Mouse (Mus musculus) lung, postnatal 10 days (tissue): Measurements from ENCODE around the gene Aldh1l1.

ENCODE experiments used
- DNase-seq: peaks from one replicate; pipeline ENCODE4 v3.0.0; 2021

Aldh1l1 gene

DNA sequence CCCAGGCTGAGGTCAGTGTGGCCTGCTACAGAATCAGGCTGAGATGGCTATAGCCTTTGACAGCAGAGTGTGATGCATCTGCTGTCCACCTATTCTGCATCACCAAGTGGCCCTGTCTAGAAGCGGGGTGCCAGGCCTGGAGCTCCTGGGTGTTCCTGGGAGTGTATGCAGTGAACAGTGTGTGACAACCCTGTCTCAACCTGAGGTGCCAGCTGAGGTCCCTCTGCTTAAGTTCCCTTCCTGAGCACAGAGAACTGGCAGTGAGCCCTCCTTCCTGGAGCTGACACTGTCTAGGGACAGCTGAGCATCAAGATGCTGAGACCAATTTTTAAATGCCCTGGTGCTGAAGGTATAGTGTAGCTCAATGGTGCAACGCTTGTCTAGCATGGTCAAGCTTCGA lies 13.5 kb upstream of the Aldh1l1 start:
- DNase-seq = no peak

DNA sequence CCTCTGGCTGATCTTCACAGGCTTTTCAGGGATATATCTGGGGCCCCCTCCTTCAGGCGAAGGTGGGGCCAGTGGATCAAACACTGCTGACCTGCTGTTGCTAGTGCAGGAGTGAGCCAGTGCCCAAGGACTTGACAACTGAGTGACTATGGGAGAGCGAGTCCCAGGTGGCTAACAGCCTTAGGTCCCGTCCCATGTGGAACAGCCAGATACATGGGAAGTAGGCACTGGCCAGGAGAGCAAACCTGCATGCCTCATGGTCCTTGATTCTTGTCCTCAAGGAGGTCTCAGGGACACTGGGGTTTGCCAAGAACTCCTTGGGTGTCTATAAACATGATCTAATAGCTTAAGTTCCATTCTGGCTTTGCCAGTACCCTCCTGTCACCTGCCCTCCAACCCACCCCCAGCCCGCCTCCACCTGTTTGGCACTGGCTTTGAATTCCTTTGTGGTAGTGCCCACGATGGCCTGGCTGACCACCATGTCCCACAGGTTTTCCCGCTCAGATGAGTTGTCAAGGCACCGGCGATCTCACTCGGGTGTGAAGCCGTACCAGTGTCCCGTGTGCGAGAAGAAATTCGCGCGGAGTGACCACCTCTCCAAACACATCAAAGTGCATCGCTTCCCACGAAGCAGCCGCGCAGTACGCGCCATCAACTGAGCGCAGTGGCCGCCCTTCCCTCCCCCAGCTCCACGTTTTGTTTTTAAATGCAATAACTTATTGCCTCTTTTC lies 12.4 kb upstream of the Aldh1l1 start:
- DNase-seq = no peak

DNA sequence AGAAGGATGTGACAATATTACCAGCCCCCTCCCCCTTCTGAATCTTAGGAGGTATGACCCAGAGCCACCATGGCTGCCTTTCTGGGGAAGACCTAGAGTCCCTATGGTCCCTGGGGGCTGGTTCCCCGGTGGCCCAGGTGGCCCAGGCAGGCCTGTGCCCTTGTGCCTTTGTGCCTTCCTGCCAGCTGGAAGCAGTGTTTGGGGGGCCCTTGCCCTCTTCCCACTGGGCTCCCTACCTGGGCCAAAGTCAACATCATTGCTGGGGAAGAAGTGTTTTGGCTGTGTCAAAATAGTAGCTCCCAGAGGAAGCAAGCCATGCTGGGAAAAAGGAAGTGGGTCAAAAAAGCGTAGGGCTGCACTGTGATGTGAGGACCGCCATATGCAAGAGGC lies 11.9 kb upstream of the Aldh1l1 start:
- DNase-seq = no peak

DNA sequence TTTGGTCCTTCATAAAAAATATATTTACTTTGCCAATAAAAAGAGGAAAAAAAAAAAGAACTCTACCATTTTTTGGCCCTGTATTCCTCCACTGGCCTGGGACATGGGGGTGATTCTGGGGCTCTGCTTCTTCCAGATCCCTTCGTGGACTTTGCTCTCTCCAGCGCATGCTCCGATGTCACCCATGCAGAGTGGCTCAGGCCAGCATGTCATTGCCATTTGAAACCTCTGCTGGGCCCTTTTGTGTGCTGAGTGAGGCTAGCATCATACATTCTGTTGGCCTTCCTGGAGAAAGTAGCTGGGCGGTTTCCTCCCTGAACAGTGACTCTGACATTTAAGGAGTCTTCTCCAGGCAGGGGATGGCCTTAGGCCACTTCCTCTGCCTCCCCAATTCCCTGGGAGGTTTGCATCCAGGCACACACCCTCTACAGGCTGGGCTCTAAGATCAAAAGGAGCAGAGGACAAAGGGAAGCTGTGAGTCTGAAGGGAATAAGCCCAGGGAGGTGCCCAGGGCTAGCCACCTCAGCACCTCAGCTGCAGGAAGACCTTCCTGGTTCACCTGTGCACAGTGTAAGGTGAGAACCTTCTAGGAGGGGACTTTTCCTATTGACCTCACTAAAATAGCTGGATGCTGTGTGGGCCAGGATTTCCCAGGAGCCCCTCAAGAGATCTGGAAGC lies 10.9 kb upstream of the Aldh1l1 start:
- no peak for DNase-seq

DNA sequence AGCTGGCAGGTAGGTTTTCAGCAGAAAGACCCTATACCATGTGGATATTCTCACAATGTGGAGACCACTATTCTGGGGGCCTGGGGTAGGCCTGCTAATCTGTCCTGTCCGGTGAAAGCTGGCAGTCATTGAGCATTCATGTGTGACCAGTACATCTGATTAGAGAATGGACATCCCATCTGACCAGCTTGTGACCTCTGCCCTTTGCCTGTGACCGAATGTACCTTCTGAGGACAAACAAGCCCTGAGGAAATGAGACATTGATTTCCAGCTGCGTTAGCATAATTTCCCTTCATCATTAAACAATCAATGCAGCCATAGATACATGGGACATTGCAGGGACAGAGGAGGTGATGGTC lies 10.4 kb upstream of the Aldh1l1 start:
- DNase-seq = no peak

DNA sequence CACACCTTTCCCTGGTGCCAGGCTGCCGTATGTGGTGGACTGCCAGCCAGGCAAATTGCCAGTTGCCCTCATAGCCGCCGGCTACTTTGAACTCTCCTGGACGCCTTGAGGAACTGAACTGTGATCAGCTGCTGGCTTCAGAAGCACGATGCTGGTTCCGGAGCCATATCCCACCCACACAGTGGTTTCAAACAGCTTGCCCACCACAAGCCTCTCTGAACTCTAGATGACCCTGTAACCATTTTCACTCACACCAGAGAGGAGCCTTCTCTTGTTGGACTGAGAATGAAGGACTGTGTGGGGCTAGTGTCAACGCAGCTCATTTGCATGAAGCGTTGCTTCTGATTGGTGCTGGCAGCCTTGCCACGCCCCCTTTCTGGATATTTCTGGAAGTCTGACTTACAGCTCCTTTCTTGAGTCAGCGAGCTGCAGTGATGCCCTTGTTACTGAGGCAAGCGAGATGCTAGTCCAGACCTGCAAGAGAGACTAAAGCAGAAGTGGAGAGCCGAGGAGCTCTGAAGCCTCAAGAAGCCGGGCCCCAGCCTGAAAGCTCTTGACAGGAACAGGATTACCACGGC lies 9.2 kb upstream of the Aldh1l1 start:
- DNase-seq = peak; percentile 82

DNA sequence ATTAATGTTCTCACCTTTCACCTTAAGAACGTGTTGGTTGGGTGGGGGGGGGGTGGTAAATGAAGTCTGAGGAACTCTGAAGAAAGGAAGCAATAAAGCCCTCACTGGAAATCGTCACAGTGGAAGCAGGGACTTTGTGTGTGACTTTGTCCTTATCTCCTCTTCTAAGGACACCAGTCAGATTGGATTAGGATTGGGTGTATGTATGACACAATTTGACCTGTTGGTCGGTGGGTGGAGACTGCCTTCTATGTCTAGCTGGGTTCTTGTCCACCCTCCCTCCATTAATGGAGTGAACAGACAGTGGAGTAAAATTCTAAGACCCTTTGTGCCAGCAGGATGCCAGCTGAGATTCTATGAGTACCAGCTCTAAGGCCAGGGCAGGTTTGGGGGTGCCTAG lies 2.0 kb upstream of the Aldh1l1 start:
- DNase-seq = no peak

DNA sequence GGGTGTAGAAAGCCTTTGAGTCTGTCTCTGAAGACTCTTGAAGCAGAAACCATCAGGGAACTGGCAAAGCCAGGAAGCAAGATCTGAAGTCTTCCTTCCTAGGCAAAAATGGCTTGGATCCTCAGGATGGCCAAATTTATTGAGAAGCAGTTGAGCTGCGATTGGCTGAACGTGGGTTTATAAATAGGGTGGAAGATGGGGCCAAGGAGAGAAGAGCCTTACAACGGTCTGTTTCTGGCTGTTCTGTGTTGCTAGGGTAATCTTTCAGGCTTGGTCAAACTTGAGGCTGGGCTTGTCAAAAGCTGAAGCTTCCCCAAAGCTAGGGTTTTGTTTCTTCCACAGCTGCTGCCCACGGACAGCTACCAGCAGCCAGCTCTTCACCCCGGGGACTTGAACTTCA lies 1.4 kb upstream of the Aldh1l1 start:
- DNase-seq = no peak

DNA sequence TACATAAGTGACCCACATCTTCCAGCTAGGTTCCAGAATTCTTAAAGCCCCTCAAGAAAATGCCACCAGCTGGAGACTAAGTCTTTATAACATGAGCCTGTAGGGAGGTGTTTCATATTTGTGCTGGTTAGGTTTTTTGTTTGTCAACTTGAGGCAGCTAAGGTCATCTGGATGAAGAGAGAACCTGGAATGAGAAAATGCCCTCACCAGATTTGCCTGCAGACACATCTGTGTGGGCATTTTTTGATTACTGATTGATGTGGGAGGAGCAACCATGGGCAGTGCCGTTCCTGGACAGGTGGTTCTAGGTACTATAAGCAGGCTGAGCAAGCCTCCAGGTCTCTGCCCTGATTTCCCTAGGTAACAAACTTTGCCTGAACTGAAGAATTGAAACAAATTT lies 1.3 kb downstream of the Aldh1l1 start:
- no peak for DNase-seq

DNA sequence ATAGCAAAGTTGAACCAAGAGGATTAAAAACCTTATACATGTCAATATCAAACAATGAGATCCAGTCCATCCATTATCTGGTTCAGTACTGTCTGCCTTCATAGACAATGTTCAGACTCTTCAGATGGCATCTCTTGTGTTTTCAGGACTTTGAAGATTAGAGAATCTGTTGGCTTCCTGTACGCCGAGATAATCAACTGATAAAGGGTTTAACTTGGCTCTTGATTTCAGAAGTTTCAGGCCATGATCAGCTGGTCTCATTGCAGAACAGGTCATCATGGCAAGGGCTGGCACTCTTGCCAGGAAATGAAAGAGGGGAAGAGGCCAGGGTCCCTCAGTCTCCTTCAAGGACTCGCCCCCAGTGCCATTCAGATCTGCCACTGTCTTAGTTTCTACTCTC lies 3.3 kb downstream of the Aldh1l1 start:
- no peak for DNase-seq

DNA sequence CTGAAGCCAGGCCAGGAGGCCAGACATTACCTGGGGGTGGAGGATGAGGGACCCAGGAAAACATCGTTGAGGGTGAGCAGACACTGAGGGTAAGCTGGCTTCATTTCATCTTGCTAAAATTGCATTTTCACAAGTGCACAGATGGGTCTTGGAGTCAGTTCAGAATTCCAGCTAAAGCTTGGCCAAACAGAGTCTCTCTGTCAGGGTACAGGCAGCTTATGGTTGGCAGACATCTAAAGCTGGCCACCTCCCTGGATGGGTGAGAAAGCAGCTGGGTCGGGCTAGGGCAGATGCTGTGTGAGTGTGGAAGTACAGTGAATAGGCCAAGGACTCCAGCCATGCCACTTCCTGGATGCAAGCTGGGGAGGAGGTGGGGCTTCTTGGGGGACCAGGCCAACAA lies 4.7 kb downstream of the Aldh1l1 start:
- DNase-seq = no peak

DNA sequence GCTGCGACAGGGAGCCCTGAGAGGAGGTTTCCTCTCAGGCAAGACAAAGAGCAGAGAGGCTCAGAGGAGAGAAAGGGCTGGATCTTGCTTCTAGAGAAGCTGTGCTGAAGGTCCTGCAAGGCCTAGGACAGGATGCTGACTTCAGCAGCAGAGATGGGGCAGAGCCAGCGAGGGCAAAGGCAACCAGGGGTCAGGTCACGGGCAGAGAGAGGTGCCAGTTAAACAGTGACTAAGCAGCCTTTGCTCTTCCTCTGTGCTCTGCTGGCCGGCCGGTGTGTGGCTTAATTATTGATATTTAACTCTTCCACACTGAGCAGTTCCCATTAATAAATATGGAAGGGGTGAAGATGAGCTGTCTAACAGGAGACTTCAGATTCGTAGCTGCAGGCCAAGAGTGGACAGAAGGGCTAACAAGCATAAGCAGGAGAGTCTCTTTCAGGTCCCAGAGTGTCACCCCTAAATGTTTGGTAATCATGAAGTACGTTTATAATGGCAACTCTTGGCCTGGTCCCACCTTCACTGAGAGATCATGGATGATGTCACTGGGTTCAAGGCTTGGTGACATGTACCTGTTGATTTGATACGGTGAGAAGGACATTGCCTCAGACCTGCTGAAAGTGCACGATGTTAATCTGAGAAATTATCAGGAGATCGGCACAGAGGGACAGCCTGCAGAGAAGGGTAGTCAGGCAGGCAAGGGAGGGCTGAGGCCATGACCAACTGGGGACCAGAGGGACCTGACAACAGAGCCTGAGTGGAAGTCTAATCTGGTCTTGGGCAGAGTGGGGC lies 5.9 kb downstream of the Aldh1l1 start:
- DNase-seq = no peak

DNA sequence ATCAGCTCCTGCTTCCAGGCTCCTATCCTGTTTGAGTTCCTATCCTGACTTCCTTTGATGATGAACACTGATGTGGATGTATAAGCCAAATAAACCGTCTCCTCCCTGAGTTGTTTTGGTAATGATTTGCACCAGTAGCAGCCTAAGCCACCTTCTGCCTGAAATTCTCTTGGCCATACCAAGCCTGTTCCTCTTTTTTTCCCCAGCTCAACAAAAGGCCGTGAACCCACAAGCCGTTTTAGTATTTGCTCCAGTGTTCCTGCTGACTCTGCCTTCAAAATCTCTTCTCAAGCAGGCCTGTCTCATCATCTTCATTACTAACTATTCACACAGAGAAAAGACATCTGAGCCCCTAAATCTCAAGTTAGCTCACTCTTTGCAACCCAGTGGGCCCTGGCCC lies 7.9 kb downstream of the Aldh1l1 start:
- DNase-seq = no peak

DNA sequence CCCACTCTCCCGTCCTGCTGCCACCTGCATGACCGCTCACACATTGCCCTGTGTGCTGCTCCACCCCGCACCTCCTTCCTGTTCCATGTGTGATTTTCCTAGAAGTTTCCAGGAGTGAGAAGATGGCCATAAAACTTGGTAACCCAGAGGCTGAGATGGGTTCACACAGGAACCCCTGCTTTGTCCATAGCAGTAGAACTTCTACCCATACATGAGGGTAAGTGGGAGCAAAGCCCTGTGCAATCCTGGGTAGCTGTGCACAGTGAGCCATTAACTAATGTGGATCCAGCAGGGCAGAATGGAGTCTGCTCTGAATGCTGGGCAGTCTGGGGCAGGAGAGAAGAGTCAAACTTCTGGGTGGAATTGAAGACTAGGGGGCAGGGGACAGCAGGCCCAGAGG lies 8.3 kb downstream of the Aldh1l1 start:
- DNase-seq = no peak

DNA sequence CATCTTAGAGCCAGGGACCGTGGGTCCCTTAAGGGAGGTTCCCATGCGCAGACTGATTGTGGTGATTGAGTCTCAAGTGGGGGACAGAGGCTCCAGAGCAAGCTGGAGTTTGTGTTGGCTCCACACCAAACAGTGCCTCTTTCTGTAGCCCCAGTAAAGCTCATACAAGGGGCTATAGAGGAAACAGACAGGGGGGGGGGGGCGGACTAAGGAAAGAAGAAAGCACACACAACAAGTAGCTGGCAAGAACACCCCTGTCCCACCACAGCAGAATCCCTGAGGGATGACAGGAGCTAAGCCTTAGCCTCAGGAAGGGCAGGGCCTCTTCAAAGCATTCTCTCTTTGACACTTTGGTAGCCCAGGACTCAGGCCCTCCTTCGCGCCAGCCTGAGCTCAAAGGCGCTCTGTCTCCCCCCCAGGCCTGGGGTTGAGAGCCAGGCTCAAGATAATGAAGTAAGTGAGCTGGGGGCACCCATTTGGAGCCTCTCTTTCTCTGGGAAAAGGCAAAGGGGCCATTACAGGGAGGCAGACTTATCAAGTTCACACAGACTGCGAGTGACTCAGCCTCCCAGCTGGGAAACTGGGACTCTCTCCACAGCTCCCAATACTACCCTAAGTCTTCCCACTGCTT lies 9.2 kb downstream of the Aldh1l1 start:
- DNase-seq = no peak

DNA sequence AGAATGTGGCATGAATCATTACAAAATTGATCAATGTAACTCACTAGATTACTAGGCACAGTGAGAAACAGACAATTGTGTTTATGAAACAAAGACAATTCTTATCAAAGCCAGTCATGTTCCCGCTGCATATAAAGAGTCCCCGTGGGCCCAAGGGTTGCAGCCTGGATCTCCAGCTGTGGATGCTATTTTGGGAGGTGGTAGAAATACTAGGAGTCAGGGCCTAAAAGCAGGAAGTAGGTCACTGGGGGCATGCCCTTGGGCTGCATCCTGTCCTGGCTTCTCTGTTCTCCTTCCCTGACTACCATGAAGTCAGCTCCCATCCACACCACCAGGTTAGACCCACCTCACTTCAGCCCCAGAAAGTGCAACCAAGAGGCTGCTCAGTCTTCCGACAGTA lies 10.0 kb downstream of the Aldh1l1 start:
- DNase-seq = no peak

DNA sequence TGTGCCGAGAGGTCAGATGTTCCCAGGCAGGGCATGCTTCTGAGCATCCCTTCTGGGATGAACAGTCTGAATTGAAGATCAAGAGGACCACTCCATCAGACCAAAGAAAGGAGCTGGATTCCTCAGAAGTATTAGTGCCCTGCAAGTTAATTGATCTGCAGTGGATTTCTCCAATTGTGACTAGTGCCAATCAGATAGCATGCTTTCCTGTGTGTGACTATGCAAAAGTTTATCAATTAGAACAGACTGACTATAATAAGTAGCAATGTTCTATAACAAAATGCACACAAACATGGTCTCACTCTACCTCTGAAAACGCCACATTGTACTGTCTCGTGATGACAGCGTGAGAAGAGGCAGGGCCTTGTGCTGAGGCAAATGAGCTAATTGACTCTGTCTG lies 13.3 kb downstream of the Aldh1l1 start:
- no peak for DNase-seq

DNA sequence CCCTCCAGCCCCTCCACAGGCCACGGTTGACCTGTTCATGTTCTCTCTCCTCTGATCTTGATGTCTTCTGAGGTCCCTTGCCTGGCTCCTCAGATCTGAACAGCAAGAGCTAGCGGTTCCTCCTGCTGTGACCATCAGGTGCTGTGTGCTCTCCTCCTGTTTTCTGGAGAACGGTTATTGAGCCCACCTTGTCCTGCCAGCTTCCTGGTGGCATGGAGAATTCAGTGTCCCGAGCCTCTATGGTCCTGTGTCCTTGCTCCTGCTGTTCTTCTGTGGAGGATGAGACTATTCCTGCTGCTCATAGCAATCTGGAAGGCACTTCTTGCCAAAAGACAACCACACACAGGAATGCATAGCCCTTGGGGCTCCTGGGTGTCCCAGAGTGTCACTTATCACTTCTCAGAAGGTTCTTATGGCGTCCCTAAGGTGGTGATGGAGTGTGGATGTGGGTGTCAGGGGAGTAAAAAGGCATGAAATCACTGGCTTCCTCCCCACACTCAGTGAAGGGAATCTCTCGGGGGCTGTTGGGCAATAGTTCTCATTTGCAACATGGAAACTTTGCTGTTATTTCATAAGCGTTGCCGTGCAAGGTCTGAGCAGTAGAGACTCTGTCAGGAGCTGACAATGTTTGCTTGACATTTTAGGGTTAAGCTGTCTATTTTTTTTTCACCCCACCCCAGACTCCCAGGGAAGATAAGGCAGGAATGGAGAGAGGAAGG lies 15.2 kb downstream of the Aldh1l1 start:
- DNase-seq = no peak

DNA sequence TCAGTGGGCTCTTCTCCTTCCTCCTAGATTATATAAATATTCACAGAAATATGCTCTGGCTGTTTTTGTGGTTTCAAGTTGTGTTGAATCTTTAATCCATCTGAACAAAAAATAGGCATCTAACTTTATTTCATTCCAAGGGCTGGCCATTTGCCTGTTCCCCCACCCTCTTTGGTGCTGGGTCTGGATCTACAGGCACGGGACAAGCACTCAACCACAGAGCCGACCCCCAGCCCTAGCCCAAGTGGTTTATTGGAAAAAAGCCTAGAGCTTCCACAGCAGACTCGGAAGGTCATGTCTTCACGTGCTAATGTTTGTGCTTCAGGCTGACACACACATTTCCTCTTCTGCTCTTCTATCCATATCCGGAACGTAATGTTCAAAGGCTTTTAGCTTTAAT lies 19.7 kb downstream of the Aldh1l1 start:
- peak; percentile 78 for DNase-seq

DNA sequence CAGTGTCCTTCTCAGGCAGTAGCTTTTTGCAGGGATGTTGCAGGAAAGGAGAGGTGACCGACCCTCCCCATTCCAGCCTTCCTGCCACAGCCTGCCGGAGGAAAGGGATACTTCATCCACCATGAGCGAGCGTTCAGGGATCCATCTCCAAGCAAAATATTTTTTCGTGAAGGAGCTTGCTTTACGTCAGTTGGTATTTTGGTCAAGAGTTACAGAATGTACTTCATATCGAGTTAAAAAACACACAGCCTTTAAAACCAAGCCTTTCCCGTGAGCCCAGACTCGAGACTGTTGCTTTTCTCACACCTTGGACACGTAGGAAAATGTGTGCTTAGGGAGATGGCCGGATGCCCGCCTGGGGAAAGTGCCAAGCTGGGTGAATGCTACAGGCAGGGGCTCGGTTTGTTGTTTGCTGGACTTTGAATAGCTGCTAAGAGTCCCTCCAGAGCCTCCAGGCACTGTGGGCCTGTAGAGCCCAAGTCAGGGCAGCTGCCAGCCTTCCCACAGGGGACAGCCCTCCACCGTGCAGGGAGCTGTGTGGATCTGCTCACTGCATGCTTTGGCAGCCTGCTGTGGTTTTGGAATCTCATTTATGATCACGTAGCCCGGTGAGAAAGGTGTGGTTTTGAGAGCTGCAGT lies 20.6 kb downstream of the Aldh1l1 start:
- DNase-seq = peak; percentile 93

DNA sequence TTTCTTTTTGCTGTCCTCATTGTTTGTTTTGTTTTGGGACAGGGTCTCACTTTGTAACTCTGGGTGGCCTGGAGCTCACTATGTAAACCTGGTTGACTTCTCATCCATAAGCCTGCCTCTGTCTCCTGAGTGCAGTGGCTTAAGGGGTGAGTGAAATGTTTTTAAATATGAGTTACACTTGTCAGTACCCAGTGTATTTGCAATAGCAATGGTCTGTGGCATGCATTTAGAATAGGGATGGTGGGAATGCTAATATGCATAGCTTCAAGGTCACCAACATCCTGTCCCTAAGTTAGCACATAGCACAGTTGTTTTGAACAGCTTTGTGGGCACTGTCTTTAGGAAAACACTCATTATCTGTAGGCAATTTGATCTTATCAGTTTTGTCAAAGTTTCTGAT lies 21.2 kb downstream of the Aldh1l1 start:
- no peak for DNase-seq

DNA sequence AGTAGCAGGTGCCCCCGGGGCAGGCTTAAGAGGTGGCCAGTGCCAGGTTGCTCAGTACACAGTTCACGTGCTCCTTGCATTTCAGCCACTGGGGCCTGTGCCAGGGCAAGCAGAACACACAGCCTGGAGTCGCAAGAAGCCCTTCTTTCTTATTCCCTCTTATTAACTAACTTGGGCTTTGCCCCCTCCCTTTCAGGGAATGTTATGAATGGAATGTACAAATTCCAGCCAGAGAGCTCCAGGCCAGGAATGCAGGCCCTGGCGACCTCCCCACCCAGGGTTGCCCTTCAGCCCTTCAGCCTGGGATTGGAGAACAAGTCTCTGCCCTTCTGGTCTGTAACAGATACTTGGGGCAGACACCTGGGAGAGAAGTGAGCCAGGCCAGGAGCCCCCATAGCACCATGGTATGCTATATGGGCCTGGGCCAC lies 22.0 kb downstream of the Aldh1l1 start:
- DNase-seq = peak; percentile 78
